Mouse (Mus musculus) central nervous system, embryonic 11.5 days (tissue): ENCODE data around the gene Rbak. TPM values are rescaled to one million over a fixed set of nuclear protein-coding genes. Genes with fewer than 3 reads are reported as not detected.

Source experiments
- polyA plus RNA-seq: library from polyadenylated mRNA; depleted of rRNA; stranded (reverse); fragments of >200 nt; gene quantifications from 2 replicates; pipeline ENCODE4 v1.2.3, GENCODE M21; 2012; rRNA removed

The Rbak gene
- 15.5 and 19.2 TPM in 2 replicates for polyA plus RNA-seq

GRCm38 (mm10) chr5:143180255-143181076, at the start of gene Rbak, which contains the start of gene Spdye4b:
Gene Rbak (minus strand): TSS chr5:143180775.
Gene Spdye4b (plus strand): TSS chr5:143181017.

GRCm38 (mm10) chr5:143226790-143227189, 46.2 kb upstream of the Rbak start, which contains the start of gene Spdye4a:
Gene Spdye4a (minus strand): TSS chr5:143226890.

GRCm38 (mm10) chr5:143147481-143147880, 33.1 kb downstream of the Rbak start, which contains the start of gene Olfr718-ps1:
Gene Olfr718-ps1 (minus strand): TSS chr5:143147581.

Other genes starting within 250 kb of the Rbak start
- 405 and 447 TPM in 2 replicates for gene Fscn1, start 220.4 kb downstream of the Rbak start, polyA plus RNA-seq
- gene Rnf216, start 67.8 kb downstream of the Rbak start, polyA plus RNA-seq = 25.2 and 31.8 TPM in 2 replicates
- not detected in 2 replicates for gene Olfr718-ps1, start 33.2 kb downstream of the Rbak start, polyA plus RNA-seq
- not detected in 2 replicates for gene Spdye4b, start 242 bp upstream of the Rbak start, polyA plus RNA-seq
- not detected in 2 replicates for gene Spdye4a, start 46.1 kb upstream of the Rbak start, polyA plus RNA-seq
- 29.6 and 33.9 TPM in 2 replicates for gene Zfp12, start 54.4 kb upstream of the Rbak start, polyA plus RNA-seq
- 12.2 and 21.6 TPM in 2 replicates for gene Zfp316, start 89.2 kb upstream of the Rbak start, polyA plus RNA-seq
- gene Zfp853, start 112.8 kb upstream of the Rbak start, polyA plus RNA-seq = 0.61 and 1.2 TPM in 2 replicates
- 31.9 and 33.7 TPM in 2 replicates for gene E130309D02Rik, start 134.6 kb upstream of the Rbak start, polyA plus RNA-seq
- 43.6 and 58.9 TPM in 2 replicates for gene Zdhhc4, start 148.5 kb upstream of the Rbak start, polyA plus RNA-seq
- gene Grid2ip, start 176.6 kb upstream of the Rbak start, polyA plus RNA-seq = 0.82 and 0.89 TPM in 2 replicates
- gene Kdelr2, start 223.1 kb upstream of the Rbak start, polyA plus RNA-seq = 61.5 and 90.0 TPM in 2 replicates